Mouse (Mus musculus) limb, embryonic 12.5 days (tissue): ENCODE measurements around the gene Chst7. TPM values are rescaled to one million over a fixed set of nuclear protein-coding genes. Genes with fewer than 3 reads are reported as not detected.
A peak's percentile ranks its signal among the peaks of the same experiment; 100 is the strongest.

Experiments used
- ATAC-seq: fragments of 200-750 bp; cut with Nextera tagmentation; 2 replicates; pipeline ENCODE4 v1.8.0; 2017; ENCODE audit warnings: low read depth, moderate TSS enrichment; ENCODE audit not compliant: insufficient number of reproducible peaks, insufficient read depth, low FRiP score, low TSS enrichment
- H3K27ac ChIP-seq: fragments of 300-500 bp; sonication (generic); 2 replicates; pipeline ENCODE4 v1.5.1; 2016; ENCODE audit warnings: mild to moderate bottlenecking, moderate library complexity
- H3K27me3 ChIP-seq: fragments of 300-500 bp; sonication (generic); 2 replicates; pipeline ENCODE4 v1.6.1; 2016; ENCODE audit warnings: mild to moderate bottlenecking, moderate library complexity
- H3K36me3 ChIP-seq: fragments of 300-500 bp; sonication (generic); 2 replicates; pipeline ENCODE4 v1.6.1; 2016; ENCODE audit warnings: mild to moderate bottlenecking, moderate library complexity
- H3K4me1 ChIP-seq: fragments of 300-500 bp; sonication (generic); replicated peaks from 2 replicates; pipeline ENCODE4 v1.6.1; 2016
- H3K4me2 ChIP-seq: fragments of 300-500 bp; sonication (generic); 2 replicates; pipeline ENCODE4 v1.6.1; 2016; ENCODE audit warnings: mild to moderate bottlenecking, moderate library complexity
- H3K4me3 ChIP-seq: fragments of 300-500 bp; sonication (generic); replicated peaks from 2 replicates; pipeline ENCODE4 v1.5.1; 2016; ENCODE audit warnings: mild to moderate bottlenecking
- H3K9ac ChIP-seq: fragments of 300-500 bp; sonication (generic); replicated peaks from 2 replicates; pipeline ENCODE4 v1.6.1; 2016; ENCODE audit warnings: mild to moderate bottlenecking, moderate library complexity
- H3K9me3 ChIP-seq: fragments of 300-500 bp; sonication (generic); 2 replicates; pipeline ENCODE4 v1.6.1; 2016; ENCODE audit warnings: mild to moderate bottlenecking, moderate library complexity
- WGBS: fragments of 180-500 bp; shearing (Covaris S2); methylation state at CpG from one replicate; pipeline ENCODE4 v1.1.7; 2016; 5-methylcytosine and 5-hydroxymethylcytosine counted together
- polyA plus RNA-seq: library from polyadenylated mRNA; unstranded; fragments of >200 nt; fragmentation: Nextera tagmentation; extraction: Ambion mirVana; gene quantifications from 2 replicates; pipeline ENCODE4 v1.2.1, GENCODE M21; 2016

Gene Chst7
- 1.7 and 2.3 TPM in 2 replicates for polyA plus RNA-seq

DNA sequence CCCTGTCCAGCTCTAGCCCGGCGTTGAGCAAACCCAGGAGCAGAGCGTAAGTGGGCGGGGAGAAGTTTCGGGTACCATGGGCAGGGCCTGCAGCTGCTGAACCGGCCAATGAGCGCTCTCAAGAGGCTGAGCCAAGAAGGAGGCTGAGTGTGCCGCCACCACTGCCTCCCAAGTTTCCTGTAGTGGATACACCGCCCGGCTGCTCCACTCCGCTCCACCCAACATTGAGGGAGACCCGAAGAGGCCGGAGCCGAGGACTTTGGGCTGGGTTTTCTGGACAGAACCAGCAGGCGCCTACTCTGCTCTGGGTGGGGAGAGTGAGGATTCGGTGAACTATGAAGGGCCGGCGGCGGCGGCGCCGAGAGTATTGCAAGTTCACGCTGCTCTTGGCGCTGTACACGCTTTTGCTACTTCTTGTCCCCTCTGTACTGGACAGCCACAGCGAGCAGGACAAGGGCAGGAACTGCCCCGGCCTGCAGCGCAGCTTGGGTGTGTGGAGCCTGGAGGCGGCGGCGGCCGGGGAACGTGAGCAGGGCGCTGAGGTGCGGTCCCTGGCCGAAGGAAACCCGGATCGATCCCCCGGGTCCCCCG is at the start of gene Chst7:
TSS of gene Chst7 (plus strand) at position 180 of the 591 bp plus-strand sequence.
- 0 out of 2 replicates have a peak within 1 kb of the TSS, but pooled peaks have one; percentile 23 for H3K9ac ChIP-seq
- peak; percentile 94 for ATAC-seq
- H3K27ac ChIP-seq = no peak within 1 kb of the TSS
- H3K4me1 ChIP-seq = no peaks in the 10 kb centered on the region
- H3K36me3 ChIP-seq = no peaks in the 10 kb centered on the region
- WGBS = 18% methylated on average over 40 of the region's 40 CpGs
- H3K4me2 ChIP-seq = peak within 1 kb of the TSS; percentile 67
- H3K4me3 ChIP-seq = peak within 1 kb of the TSS; percentile 44
- peaks cover 25% of the 10 kb centered on the region for H3K27me3 ChIP-seq
- H3K9me3 ChIP-seq = no peaks in the 10 kb centered on the region

DNA sequence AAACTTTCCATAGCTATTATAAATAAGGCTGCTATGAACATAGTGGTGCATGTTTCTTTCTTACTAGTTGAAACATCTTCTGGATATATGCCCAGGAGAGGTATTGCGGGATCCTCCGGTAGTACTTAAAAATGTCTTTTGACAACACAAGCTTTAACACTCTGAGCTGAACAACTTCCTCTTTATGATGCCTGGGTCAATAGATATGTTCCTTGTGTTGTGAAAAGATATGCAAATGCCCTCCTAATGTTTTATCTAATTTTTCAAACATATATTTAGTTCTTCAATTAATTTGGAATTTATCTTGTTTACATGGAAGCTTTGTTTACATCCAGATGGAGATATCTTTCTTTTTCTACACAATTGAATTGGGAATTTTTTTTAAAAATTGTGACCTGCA is 47.1 kb upstream of the Chst7 start:
- H3K9me3 ChIP-seq = no peaks in the 10 kb centered on the region
- WGBS = 97% methylated on average over 2 of the region's 2 CpGs
- H3K4me3 ChIP-seq = no peak overlapping the region
- H3K27me3 ChIP-seq = no peaks in the 10 kb centered on the region
- ATAC-seq = no peak
- no peaks in the 10 kb centered on the region for H3K36me3 ChIP-seq
- H3K27ac ChIP-seq = no peak overlapping the region
- no peak overlapping the region for H3K9ac ChIP-seq
- no peaks in the 10 kb centered on the region for H3K4me1 ChIP-seq
- H3K4me2 ChIP-seq = no peak overlapping the region

DNA sequence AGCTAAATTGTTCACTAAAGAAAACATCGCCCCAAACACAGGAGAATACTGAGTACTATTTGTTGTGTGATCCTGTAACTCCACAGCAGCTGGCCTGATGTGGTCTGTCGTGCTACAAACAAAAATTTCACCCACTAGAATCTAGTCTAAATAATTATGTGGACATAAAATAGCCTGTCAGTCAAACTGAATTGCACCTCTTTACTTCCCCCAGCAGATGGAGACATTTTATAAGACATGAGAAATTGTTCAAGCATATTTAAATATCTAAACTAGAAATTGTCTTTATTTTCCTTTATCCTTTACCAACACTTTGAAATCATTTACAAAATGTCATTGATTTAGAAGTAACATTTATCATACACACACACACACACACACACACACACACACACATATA is 38.4 kb upstream of the Chst7 start:
- no peak overlapping the region for H3K4me3 ChIP-seq
- no peaks in the 10 kb centered on the region for H3K4me1 ChIP-seq
- H3K9ac ChIP-seq = no peak overlapping the region
- ATAC-seq = no peak
- H3K4me2 ChIP-seq = no peak overlapping the region
- H3K27me3 ChIP-seq = no peaks in the 10 kb centered on the region
- no peak overlapping the region for H3K27ac ChIP-seq
- no peaks in the 10 kb centered on the region for H3K36me3 ChIP-seq
- no peaks in the 10 kb centered on the region for H3K9me3 ChIP-seq
- WGBS = 35% methylated on average over 2 of the region's 2 CpGs

DNA sequence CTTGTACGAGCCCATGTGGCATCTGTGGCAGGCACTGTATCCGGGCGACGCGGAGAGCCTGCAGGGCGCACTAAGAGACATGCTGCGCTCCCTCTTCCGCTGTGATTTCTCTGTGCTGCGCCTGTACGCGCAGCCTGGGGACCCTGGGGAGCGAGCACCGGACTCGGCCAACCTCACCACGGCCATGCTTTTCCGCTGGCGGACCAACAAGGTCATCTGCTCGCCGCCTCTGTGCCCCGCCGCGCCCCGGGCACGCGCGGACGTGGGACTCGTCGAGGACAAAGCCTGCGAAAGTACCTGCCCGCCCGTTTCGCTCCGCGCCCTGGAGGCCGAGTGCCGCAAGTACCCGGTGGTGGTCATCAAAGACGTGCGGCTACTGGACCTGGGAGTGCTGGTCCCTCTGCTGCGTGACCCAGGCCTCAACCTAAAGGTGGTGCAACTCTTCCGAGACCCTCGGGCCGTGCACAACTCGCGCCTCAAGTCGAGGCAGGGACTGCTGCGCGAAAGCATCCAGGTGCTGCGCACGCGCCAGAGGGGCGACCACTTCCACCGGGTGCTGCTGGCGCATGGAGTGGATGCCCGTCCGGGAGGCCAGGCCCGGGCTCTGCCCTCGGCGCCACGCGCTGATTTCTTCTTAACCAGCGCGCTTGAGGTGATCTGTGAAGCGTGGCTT is 872 bp downstream of the Chst7 start:
- H3K9me3 ChIP-seq = no peaks in the 10 kb centered on the region
- H3K36me3 ChIP-seq = no peaks in the 10 kb centered on the region
- 0 out of 2 replicates have a peak overlapping the region, but pooled peaks have one; percentile 23 for H3K9ac ChIP-seq
- WGBS = 24% methylated on average over 65 of the region's 65 CpGs
- H3K4me1 ChIP-seq = no peaks in the 10 kb centered on the region
- no peak overlapping the region for H3K27ac ChIP-seq
- peak overlapping the region; percentile 44 for H3K4me3 ChIP-seq
- H3K27me3 ChIP-seq = peaks cover 25% of the 10 kb centered on the region
- H3K4me2 ChIP-seq = peak overlapping the region; percentile 67
- ATAC-seq = no peak

DNA sequence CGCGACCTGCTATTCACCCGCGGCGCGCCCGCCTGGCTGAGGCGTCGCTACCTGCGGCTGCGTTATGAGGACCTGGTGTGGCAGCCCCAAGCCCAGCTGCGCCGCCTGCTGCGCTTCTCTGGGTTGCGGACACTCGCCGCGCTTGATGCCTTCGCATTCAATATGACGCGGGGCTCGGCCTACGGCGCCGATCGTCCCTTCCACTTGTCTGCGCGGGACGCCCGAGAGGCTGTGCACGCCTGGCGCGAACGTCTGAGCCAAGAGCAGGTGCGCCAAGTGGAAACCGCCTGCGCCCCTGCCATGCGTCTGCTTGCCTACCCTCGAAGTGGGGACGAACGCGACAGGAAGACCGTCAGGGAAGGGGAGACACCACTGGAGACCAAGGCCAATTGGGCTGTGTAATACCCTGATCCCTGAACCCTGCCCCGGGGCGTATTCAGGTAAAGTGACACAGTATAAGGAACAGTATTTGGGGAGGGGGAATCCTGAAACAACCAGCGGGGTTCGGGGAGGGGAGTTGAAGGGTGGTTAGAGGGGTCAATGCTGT is 1.5 kb downstream of the Chst7 start:
- Histone ChIP-seq H3K9ac (no peak overlapping the region), H3K9me3 (no peaks in the 10 kb centered on the region), H3K27me3 (peaks cover 25% of the 10 kb centered on the region), H3K4me2 (peak overlapping the region; percentile 67), H3K4me3 (peak overlapping the region; percentile 44), H3K27ac (no peak overlapping the region), H3K4me1 (no peaks in the 10 kb centered on the region), H3K36me3 (no peaks in the 10 kb centered on the region)
- ATAC-seq = no peak
- WGBS = 24% methylated on average over 47 of the region's 47 CpGs

DNA sequence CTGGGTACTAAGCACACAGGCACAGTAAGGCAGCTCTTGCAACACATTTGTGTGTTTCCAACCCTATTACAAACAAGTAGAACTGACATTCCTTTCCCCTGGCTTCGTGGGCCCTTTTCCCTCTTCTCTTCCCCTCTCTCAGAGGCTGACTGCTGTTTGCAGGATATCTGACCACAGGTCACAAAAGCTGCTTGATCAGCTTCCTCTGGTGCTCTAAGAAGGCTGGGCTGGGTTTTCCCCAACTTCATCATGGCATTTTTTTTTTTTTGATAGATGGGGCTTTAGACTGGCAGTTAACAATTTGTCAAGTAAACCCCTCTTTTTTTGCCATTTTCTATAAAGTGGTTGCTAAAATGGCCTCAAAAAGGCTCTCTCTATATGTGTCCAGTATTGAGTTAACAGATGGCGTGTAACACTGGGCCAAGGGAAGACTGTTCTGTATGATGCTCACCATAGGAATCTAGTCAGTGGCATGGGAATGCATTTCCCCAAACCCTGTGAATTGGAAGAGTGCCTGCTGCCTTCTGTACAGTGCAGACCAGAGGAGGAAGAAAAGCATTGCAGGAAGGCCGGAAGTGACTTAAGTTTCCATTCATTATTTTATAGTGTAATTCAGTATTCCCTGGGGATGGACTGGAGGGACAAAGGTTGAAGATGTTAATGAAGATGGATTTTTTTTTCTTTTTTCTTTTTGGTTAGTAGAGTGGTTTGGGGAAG is 2.6 kb downstream of the Chst7 start:
- Histone ChIP-seq H3K4me2 (no peak overlapping the region), H3K36me3 (no peaks in the 10 kb centered on the region), H3K27ac (no peak overlapping the region), H3K9me3 (no peaks in the 10 kb centered on the region), H3K4me3 (no peak overlapping the region), H3K4me1 (no peaks in the 10 kb centered on the region), H3K9ac (no peak overlapping the region), H3K27me3 (peaks cover 25% of the 10 kb centered on the region)
- 60% methylated on average over 3 of the region's 3 CpGs for WGBS
- ATAC-seq = no peak

DNA sequence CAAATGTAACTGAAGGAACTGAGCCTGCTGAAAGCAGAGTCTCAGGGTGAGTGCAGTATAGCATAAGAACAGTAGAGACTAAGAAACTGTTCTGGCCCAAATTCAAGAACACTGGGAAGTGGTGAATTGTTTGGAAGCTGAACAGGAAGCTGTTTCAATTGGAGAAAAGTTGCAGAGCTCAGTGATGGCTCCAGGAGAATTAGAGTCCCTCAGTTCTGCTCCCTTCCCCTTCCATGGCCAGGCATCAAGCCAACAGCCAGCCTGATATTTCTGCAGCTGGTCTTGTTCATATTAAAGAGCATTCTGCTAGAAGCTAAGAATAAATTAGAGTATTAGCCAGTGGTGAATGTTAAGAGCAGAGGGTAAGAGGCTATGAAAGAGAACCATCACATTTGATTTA is 7.3 kb downstream of the Chst7 start:
- no peak overlapping the region for H3K4me3 ChIP-seq
- no peak for ATAC-seq

DNA sequence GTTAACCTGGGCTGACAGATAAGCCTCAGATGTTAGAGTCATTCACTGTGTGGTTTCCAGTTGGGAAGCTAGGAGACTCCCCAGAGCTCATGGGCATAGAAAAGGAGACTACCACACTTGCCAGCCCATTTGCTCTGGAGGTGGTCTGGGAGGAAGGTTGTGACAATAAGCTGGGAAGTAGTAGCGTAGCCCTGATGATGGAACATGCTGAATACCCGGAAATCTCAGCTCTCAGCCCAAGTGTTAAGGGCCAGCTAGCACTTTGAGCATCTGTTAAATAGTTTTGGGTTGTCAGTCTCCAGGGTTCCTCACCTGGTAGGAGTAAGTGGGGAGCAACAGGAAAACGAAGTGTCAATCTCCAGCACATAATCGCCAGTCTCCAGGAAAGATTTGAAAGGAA is 10.8 kb downstream of the Chst7 start:
- Histone ChIP-seq H3K4me2 (no peak overlapping the region), H3K9me3 (no peaks in the 10 kb centered on the region), H3K9ac (no peak overlapping the region), H3K4me1 (no peaks in the 10 kb centered on the region), H3K27me3 (no peaks in the 10 kb centered on the region), H3K27ac (no peak overlapping the region), H3K36me3 (no peaks in the 10 kb centered on the region), H3K4me3 (no peak overlapping the region)
- no peak for ATAC-seq
- 31% methylated on average over 4 of the region's 4 CpGs for WGBS

More for the DNA sequence above, 7.3 kb downstream of the Chst7 start:
- Histone ChIP-seq H3K36me3 (no peaks in the 10 kb centered on the region), H3K4me1 (no peaks in the 10 kb centered on the region), H3K27me3 (peaks cover 5% of the 10 kb centered on the region; the same call in 1 of the 2 replicates), H3K9me3 (no peaks in the 10 kb centered on the region), H3K9ac (no peak overlapping the region), H3K27ac (no peak overlapping the region), H3K4me2 (no peak overlapping the region)

DNA sequence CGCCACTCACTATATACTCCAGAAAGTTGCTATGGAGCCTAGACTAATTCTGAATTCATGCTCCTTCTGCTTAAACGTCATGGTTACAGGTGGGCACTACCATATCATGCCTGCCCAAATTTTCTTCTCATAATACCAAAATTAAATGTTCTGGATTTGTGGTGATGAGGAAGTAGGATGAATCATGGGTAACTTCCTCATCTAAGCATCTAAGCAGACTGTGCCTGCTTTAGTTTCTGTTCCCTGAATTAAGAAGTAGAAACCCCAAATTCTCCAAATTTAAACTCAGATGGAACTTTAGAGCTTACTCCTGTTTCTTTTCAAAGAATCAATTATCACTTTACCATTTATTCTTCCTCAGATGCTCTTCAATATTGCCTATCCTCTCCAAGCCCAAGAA is 58.4 kb downstream of the Chst7 start:
- Histone ChIP-seq H3K4me2 (no peak overlapping the region), H3K4me3 (no peak overlapping the region), H3K4me1 (no peaks in the 10 kb centered on the region), H3K9ac (no peak overlapping the region), H3K36me3 (no peaks in the 10 kb centered on the region), H3K27ac (no peak overlapping the region), H3K9me3 (no peaks in the 10 kb centered on the region), H3K27me3 (no peaks in the 10 kb centered on the region)
- WGBS = 60% methylated on average over 2 of the region's 2 CpGs
- ATAC-seq = no peak

DNA sequence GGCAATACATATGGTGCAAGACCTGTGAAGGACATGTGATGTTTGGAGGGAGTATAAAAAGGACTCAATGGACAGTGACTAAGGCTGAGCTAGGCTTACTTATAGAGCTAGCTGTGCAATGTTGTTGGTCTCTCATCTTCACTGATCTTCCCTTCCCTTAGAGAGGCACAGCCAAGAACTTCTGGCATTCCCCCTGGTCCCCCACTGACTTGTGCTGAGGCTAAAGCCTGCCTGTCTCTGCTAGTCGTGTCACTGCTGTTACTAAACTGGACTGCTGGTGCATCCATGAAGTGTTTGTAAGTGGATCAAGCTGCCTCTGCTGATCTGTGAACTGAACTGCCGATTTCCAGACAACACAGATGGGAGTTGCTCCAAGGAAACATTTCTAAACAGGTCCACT is 66.1 kb downstream of the Chst7 start:
- no peak for ATAC-seq
- Histone ChIP-seq H3K9me3 (no peaks in the 10 kb centered on the region), H3K4me3 (no peak overlapping the region), H3K27ac (no peak overlapping the region), H3K36me3 (no peaks in the 10 kb centered on the region), H3K4me2 (no peak overlapping the region), H3K27me3 (no peaks in the 10 kb centered on the region), H3K4me1 (no peaks in the 10 kb centered on the region), H3K9ac (no peak overlapping the region)
- WGBS = 70% methylated on average over 2 of the region's 2 CpGs

DNA sequence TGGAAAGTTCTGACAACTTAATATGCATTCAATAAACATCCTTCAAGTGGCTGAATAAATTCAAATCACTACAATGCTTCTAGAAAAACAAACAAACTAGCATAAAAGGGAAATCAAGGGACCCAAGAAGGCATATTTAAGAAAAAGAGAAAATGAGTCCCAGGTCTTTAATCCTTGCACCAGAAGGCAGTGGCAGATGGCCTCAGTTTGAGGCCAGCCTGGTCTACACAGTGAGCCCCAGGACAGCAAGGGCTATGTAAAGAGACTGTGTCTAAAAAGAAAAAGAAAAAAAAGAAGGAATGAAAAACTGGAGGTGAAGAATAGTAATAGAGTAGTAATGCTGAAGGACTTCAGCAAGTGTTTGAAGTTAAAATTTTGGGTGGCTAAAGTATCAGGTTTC is 69.6 kb downstream of the Chst7 start:
- no peaks in the 10 kb centered on the region for H3K27me3 ChIP-seq
- no peaks in the 10 kb centered on the region for H3K4me1 ChIP-seq
- no peak for ATAC-seq
- H3K9ac ChIP-seq = no peak overlapping the region
- no peak overlapping the region for H3K27ac ChIP-seq
- no peak overlapping the region for H3K4me2 ChIP-seq
- H3K36me3 ChIP-seq = no peaks in the 10 kb centered on the region
- no peaks in the 10 kb centered on the region for H3K9me3 ChIP-seq
- no peak overlapping the region for H3K4me3 ChIP-seq
